Mouse (Mus musculus): ENCODE measurements around the gene Mrpl48.

- TF ChIP-seq CTCF (IDR thresholded peaks at IDR 0.05; ENCODE audit: control insufficient read depth, insufficient read depth, insufficient read length) = no peak
- no peak for TF ChIP-seq USF1 (IDR thresholded peaks at IDR 0.05; ENCODE audit: low read depth)
- TF ChIP-seq MYOG (IDR thresholded peaks at IDR 0.05; ENCODE audit: control insufficient read depth, extremely low read depth, insufficient read length) = no peak
- no peak for TF ChIP-seq MAX (IDR thresholded peaks at IDR 0.05)
- no peak for TF ChIP-seq CEBPB (IDR thresholded peaks at IDR 0.05; ENCODE audit: low read depth)
- no peak for TF ChIP-seq FOSL1 (IDR thresholded peaks at IDR 0.05; ENCODE audit: insufficient read depth, low read length, poor library complexity, severe bottlenecking)
- no peak for TF ChIP-seq MYOD1 (IDR thresholded peaks at IDR 0.05; ENCODE audit: control insufficient read depth, insufficient read length, low read depth)
These were observed 111.7 kb downstream of the Mrpl48 start for GRCm38 (mm10) chr7:100496371-100496770.

Data from C2C12 (cell line).